Mouse (Mus musculus): ENCODE results near the gene B3gnt7.
A peak's percentile ranks its signal among the peaks of the same experiment; 100 is the strongest.

GRCm38 (mm10) chr1:86339156-86339812 is 36.7 kb downstream of the B3gnt7 start:
- peak; percentile 92 for TF ChIP-seq CTCF (IDR thresholded peaks at IDR 0.05; ENCODE audit: low read depth)
- TF ChIP-seq EP300 (optimal IDR thresholded peaks at IDR 0.05): no peak

All from stomach, postnatal 0 days (tissue).